Mouse (Mus musculus): ENCODE data around the gene Rapgef5. TPM values are rescaled to one million over a fixed set of nuclear protein-coding genes. Genes with fewer than 3 reads are reported as not detected.

Gene Rapgef5
- total and polyA plus RNA-seq, 3 experiments, result 4.2 to 6.8 (median 4.8) TPM

DNA sequence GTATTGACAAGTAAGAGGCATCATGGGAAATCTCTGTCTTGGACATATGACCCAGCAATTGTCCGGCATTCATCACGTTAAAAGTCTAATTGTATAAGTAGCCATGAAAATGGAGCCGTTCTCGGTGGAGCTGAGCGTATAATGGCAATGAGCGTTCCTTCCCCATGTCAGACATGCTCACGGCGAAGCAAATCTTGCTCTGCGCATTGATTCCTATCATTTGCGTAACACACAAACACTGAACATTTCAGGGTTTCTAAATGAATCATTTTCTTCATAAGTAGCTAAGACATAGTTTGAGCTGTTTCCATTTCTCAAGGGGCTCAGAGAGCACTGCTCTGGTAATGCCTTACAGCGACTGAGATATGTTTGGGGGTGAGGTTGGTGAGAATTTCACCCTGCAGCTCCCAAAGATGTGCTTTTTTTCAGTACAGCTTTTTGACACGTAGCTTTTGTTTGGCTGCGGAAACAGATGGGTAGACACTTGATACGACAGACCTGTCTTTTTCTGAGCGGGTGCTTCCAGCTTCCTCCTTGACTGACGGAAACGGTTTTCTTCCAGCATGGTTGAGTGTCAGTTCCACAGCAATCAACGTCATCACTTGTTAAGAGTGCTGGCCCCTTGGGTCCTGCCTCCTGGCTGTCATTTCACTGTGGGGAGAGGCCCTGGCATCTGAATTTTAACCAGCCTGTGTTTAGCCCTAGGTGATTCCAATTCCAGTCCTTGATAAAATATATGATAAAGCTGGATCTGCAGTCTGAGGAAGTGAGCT lies 112.2 kb downstream of the Rapgef5 start:
- DNase-seq (ENCODE audit: extremely low read depth), result peak; percentile 82
- dilution Hi-C loops (cut with MboI; ENCODE audit: extremely low pct_ligation_motif_present, extremely low pct_unique_long_range_greater_than_20kb, low sequenced_read_pairs), result no loop called here
- H3K4me1 ChIP-seq (ENCODE audit: control insufficient read depth in 1 of 2, insufficient read depth in 2 of 2), result peaks cover 5 to 34% of the 10 kb centered on the region in 2 experiments
- H3K9me3 ChIP-seq (replicated peaks; ENCODE audit: low read length), result no peaks in the 10 kb centered on the region
- H3K4me3 ChIP-seq (replicated peaks in 1 of 3; ENCODE audit: low read depth in 2 of 3, low read length in 2 of 3, poor library complexity in 1 of 3), result peak overlapping the region; percentile 22 to 26 (median 25)
- TF ChIP-seq JUN (IDR thresholded peaks at IDR 0.05; ENCODE audit: insufficient read depth, low read depth, low read length) (peak; percentile 72), E2F4 (IDR thresholded peaks at IDR 0.05; ENCODE audit: insufficient replicate concordance, low read depth, low read length) (no peak), MXI1 (IDR thresholded peaks at IDR 0.05; ENCODE audit: low read depth, low read length) (peak; percentile 40), IRF4 (IDR thresholded peaks at IDR 0.05; ENCODE audit: low read depth, low read length) (peak; percentile 86), POLR2A (IDR thresholded peaks at IDR 0.05; ENCODE audit: low read depth, low read length) (peak; percentile 43; the same call in 1 of the 2 replicates), ZNF384 (IDR thresholded peaks at IDR 0.05; ENCODE audit: low read depth, low read length) (no peak), PAX5 (IDR thresholded peaks at IDR 0.05; ENCODE audit: low read length) (no peak), ZC3H11A (IDR thresholded peaks at IDR 0.05; ENCODE audit: low read depth, low read length) (no peak), CTCF (conservative IDR thresholded peaks at IDR 0.05 in 1 of 2, IDR thresholded peaks at IDR 0.05 in 1 of 2; ENCODE audit: low read depth in 2 of 2, low read length in 2 of 2) (0 out of 4 replicates have a peak, but pooled peaks of 1 of the 2 experiments have one; percentile 0), KAT2A (IDR thresholded peaks at IDR 0.05; ENCODE audit: insufficient replicate concordance, low read length) (0 out of 2 replicates have a peak, but pooled peaks have one; percentile 25), TBP (conservative IDR thresholded peaks at IDR 0.05; ENCODE audit: low read depth, low read length) (peak; percentile 22; the same call in 1 of the 2 replicates), NRF1 (IDR thresholded peaks at IDR 0.05; ENCODE audit: low read depth, low read length) (peak; percentile 62), MAFK (IDR thresholded peaks at IDR 0.05; ENCODE audit: insufficient replicate concordance, low read length) (no peak), GABPA (IDR thresholded peaks at IDR 0.05; ENCODE audit: insufficient replicate concordance, low read depth, low read length) (no peak), SIN3A (IDR thresholded peaks at IDR 0.05; ENCODE audit: low read length) (0 out of 2 replicates have a peak, but pooled peaks have one; percentile 20), EP300 (IDR thresholded peaks at IDR 0.05; ENCODE audit: low read length) (peak; percentile 56), RAD21 (IDR thresholded peaks at IDR 0.05; ENCODE audit: low read depth, low read length) (no peak; the same call in 1 of the 2 replicates), ZMIZ1 (IDR thresholded peaks at IDR 0.05; ENCODE audit: low read depth, low read length) (no peak), JUND (conservative IDR thresholded peaks at IDR 0.05; ENCODE audit: low read depth, low read length) (peak; percentile 87), NELFE (IDR thresholded peaks at IDR 0.05; ENCODE audit: low read depth, low read length) (no peak; the same call in 1 of the 2 replicates), ETS1 (conservative IDR thresholded peaks at IDR 0.05; ENCODE audit: low read depth, low read length) (peak; percentile 56), CHD1 (IDR thresholded peaks at IDR 0.05; ENCODE audit: low read depth, low read length) (no peak), MEF2A (IDR thresholded peaks at IDR 0.05; ENCODE audit: borderline replicate concordance, low read depth, low read length) (peak; percentile 51; the same call in 1 of the 2 replicates), CHD2 (IDR thresholded peaks at IDR 0.05; ENCODE audit: low read length) (no peak; the same call in 1 of the 2 replicates), RCOR1 (conservative IDR thresholded peaks at IDR 0.05; ENCODE audit: low read depth, low read length) (no peak), TCF12 (IDR thresholded peaks at IDR 0.05; ENCODE audit: low read depth, low read length) (peak; percentile 58; the same call in 1 of the 2 replicates), MYC (IDR thresholded peaks at IDR 0.05; ENCODE audit: low read depth, low read length) (peak; percentile 46), HCFC1 (IDR thresholded peaks at IDR 0.05; ENCODE audit: low read depth, low read length) (peak; percentile 13; the same call in 1 of the 2 replicates)
- peak overlapping the region; percentile 39 for H3K9ac ChIP-seq (ENCODE audit: insufficient read depth, low read depth)
- no peaks in the 10 kb centered on the region for H3K27me3 ChIP-seq (replicated peaks)
- H3K36me3 ChIP-seq (replicated peaks in 1 of 2; ENCODE audit: control insufficient read depth in 1 of 2, insufficient read depth in 1 of 2, low read length in 1 of 2), result no peaks in the 10 kb centered on the region
- in situ Hi-C loops (cut with MboI; ENCODE audit: low pct_ligation_motif_present, low pct_unique_long_range_greater_than_20kb, low sequenced_read_pairs), result no loop called here
- peak overlapping the region; percentile 86 for H3K27ac ChIP-seq (ENCODE audit: insufficient read depth, low read depth)
- H3K4me2 ChIP-seq (ENCODE audit: insufficient read depth, low read depth, poor library complexity, severe bottlenecking), result peak overlapping the region; percentile 74
- H3K79me2 ChIP-seq (replicated peaks; ENCODE audit: control insufficient read depth, extremely low read depth, insufficient read depth, poor library complexity, severe bottlenecking), result no peaks in the 10 kb centered on the region

All from CH12.LX (cell line).